Mouse (Mus musculus) hindbrain, embryonic 10.5 days (tissue): ENCODE results near the gene Smarce1. TPM values are rescaled to one million over a fixed set of nuclear protein-coding genes. Genes with fewer than 3 reads are reported as not detected.

ENCODE experiments used
- DNase-seq: peaks from one replicate; pipeline ENCODE4 v3.0.0-alpha.2; 2017; ENCODE audit warnings: low spot score
- H3K27ac ChIP-seq: fragments of 300-500 bp; sonication (generic); 2 replicates; pipeline ENCODE4 v1.5.1; 2016; ENCODE audit warnings: mild to moderate bottlenecking, moderate library complexity
- H3K27me3 ChIP-seq: fragments of 300-500 bp; sonication (generic); 2 replicates; pipeline ENCODE4 v1.6.1; 2016; ENCODE audit warnings: mild to moderate bottlenecking; ENCODE audit not compliant: poor library complexity, insufficient read depth, severe bottlenecking
- H3K36me3 ChIP-seq: fragments of 300-500 bp; sonication (generic); 2 replicates; pipeline ENCODE4 v1.6.1; 2016; ENCODE audit warnings: mild to moderate bottlenecking, moderate library complexity
- H3K4me1 ChIP-seq: fragments of 300-500 bp; sonication (generic); replicated peaks from 2 replicates; pipeline ENCODE4 v1.6.1; 2016; ENCODE audit warnings: mild to moderate bottlenecking
- H3K4me3 ChIP-seq: fragments of 300-500 bp; sonication (generic); 2 replicates; pipeline ENCODE4 v1.5.1; 2016; ENCODE audit warnings: mild to moderate bottlenecking, moderate library complexity
- H3K9me3 ChIP-seq: fragments of 300-500 bp; sonication (generic); 2 replicates; pipeline ENCODE4 v1.6.1; 2016; ENCODE audit warnings: mild to moderate bottlenecking, moderate library complexity
- WGBS: fragments of 180-500 bp; shearing (Covaris S2); methylation state at CpG from one replicate; pipeline ENCODE4 v1.1.7; 2016; 5-methylcytosine and 5-hydroxymethylcytosine counted together
- polyA plus RNA-seq: library from polyadenylated mRNA; unstranded; fragments of >200 nt; fragmentation: Nextera tagmentation; extraction: Ambion mirVana; gene quantifications from 2 replicates; pipeline ENCODE4 v1.2.1, GENCODE M21; 2016

The Smarce1 gene
- polyA plus RNA-seq, 1 experiment from 2014 or later, result 289 TPM

DNA sequence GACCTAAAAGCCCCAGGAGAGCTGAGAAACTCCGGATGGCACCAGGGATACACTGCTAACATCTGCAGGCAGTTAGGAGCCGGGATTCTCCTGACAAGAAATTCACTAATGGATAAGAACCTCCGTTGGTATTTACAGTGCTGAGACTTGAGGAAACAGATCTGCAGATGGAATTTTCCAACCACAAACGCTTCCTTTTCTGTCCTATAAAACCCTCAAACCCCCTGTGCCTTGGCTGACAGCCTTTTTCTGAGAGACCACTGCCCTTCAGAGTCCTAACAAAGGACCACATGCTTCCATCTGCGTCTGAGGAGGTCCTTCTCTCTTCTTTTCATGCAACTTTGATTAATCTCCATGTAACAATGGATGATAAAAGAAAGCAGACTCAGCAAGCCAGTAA is 69.2 kb downstream of the Smarce1 start:
- no peak overlapping the region for H3K4me3 ChIP-seq
- H3K27ac ChIP-seq, result no peak overlapping the region
- H3K36me3 ChIP-seq, result no peaks in the 10 kb centered on the region
- H3K9me3 ChIP-seq, result no peaks in the 10 kb centered on the region
- WGBS, result 53% methylated on average over 5 of the region's 5 CpGs
- DNase-seq, result no peak
- no peaks in the 10 kb centered on the region for H3K27me3 ChIP-seq
- peaks cover 3% of the 10 kb centered on the region for H3K4me1 ChIP-seq

DNA sequence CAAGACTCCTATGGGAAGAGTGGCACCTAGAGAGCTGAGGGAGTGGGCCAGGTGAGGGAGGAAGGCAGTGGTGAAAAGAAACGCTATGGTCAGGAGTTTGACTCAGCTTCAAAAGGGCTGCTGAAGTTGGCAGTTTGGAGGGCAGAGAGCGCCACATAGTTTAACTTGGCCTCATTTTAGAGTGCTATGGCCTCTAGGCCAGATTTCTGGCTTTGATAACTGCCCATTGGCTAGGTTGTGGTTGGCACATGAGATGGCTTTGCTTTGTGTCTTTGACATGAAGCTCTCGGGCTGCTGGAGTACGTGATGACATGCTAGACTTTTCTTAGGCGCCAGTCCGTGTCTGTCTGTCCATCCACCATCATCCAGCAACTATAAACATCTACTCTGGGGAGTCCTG is 70.6 kb downstream of the Smarce1 start:
- Histone ChIP-seq H3K36me3 (no peaks in the 10 kb centered on the region), H3K9me3 (no peaks in the 10 kb centered on the region), H3K27me3 (no peaks in the 10 kb centered on the region), H3K4me3 (no peak overlapping the region), H3K4me1 (peaks cover 3% of the 10 kb centered on the region), H3K27ac (no peak overlapping the region)
- 89% methylated on average over 6 of the region's 6 CpGs for WGBS
- no peak for DNase-seq

Other genes starting within 250 kb of the Smarce1 start
- gene Gjd3, start 248.0 kb downstream of the Smarce1 start, polyA plus RNA-seq, result 0.44 TPM in 1 of 2 replicates, not detected in the other
- gene Top2a, start 206.8 kb downstream of the Smarce1 start, polyA plus RNA-seq, result 225 and 320 TPM in 2 replicates
- 424 and 437 TPM in 2 replicates for gene Igfbp4, start 189.8 kb downstream of the Smarce1 start, polyA plus RNA-seq
- 0.67 and 1.0 TPM in 2 replicates for gene Tns4, start 141.7 kb downstream of the Smarce1 start, polyA plus RNA-seq
- 0.21 and 0.25 TPM in 2 replicates for gene Ccr7, start 75.9 kb downstream of the Smarce1 start, polyA plus RNA-seq
- 0.15 and 0.59 TPM in 2 replicates for gene Krt222, start 13.1 kb upstream of the Smarce1 start, polyA plus RNA-seq
- gene Krt24, start 54.2 kb upstream of the Smarce1 start, polyA plus RNA-seq, result not detected in 2 replicates
- 0.07 TPM in 1 of 2 replicates, not detected in the other for gene Krt25, start 91.9 kb upstream of the Smarce1 start, polyA plus RNA-seq
- 0.12 and 0.43 TPM in 2 replicates for gene Krt26, start 106.9 kb upstream of the Smarce1 start, polyA plus RNA-seq
- not detected in 2 replicates for gene Krt27, start 120.1 kb upstream of the Smarce1 start, polyA plus RNA-seq
- gene Krt28, start 143.9 kb upstream of the Smarce1 start, polyA plus RNA-seq, result 0.25 and 0.26 TPM in 2 replicates
- 22.4 and 27.4 TPM in 2 replicates for gene Krt10, start 158.3 kb upstream of the Smarce1 start, polyA plus RNA-seq
- gene Krt12, start 191.2 kb upstream of the Smarce1 start, polyA plus RNA-seq, result 0.09 TPM in 1 of 2 replicates, not detected in the other
- 0.35 and 1.6 TPM in 2 replicates for gene Krt20, start 207.1 kb upstream of the Smarce1 start, polyA plus RNA-seq